ENCODE assay signal across 21 mouse cellular contexts in genomic region chr9:52165076-52165705, GRCm38 (mm10). TPM values are rescaled to one million over a fixed set of nuclear protein-coding genes. Genes with fewer than 3 reads are reported as not detected.
DNase-seq lines count a peak whose midpoint lies in the region; ATAC-seq and TF ChIP-seq lines count a peak whose summit lies in the region.
"Had no signal": no experiment of that assay in that cellular context is flagged by ENCODE, and none has a peak within 500 bp of the region (broad histone marks: within the 10 kb centered on the region; RNA-seq: fewer than 3 reads in every experiment).

No protein-coding gene starts in this region.

- peak; percentile 70 for DNase-seq in heart, adult 11 months
- DNase-seq in heart, adult 2 months = no peak
- no peak for DNase-seq in liver, postnatal 0 days
- no peak for DNase-seq in liver
- DNase-seq in kidney, postnatal 10 days = peak; percentile 33
- DNase-seq in layer of hippocampus, adult 9-10 months (ENCODE audit: low spot score) = no peak
- DNase-seq: adrenal gland, postnatal 25 days; cerebellum, adult 8-10 months; right cerebral cortex, adult 18-20 months; right cerebral cortex, postnatal 4 days; thymus, postnatal 25 days had no signal

- H3K9ac ChIP-seq in heart, adult 2 months (ENCODE audit: low read depth, low read length) = no peak overlapping the region
- no peak overlapping the region for H3K9ac ChIP-seq in liver, postnatal 0 days (replicated peaks)
- H3K9ac ChIP-seq: limb, embryonic 12.5 days; liver, embryonic 14.5 days; lung, embryonic 15.5 days; neural tube, embryonic 15.5 days had no signal

- TF ChIP-seq POLR2A in heart, adult 2 months (IDR thresholded peaks at IDR 0.05; ENCODE audit: insufficient read depth, low read depth, low read length) = no peak

- TF ChIP-seq EP300 in heart, adult 2 months (IDR thresholded peaks at IDR 0.05; ENCODE audit: insufficient read depth, low read depth, low read length) = no peak
- TF ChIP-seq EP300 in liver, postnatal 0 days (IDR thresholded peaks at IDR 0.05; ENCODE audit: low read depth) = no peak

- WGBS in heart, adult 2 months = 91% methylated on average over 13 of the region's 13 CpGs
- 72% methylated on average over 13 of the region's 13 CpGs for WGBS in liver, postnatal 0 days (ENCODE audit: insufficient replicate concordance)

- H3K4me1 ChIP-seq in heart, adult 2 months (ENCODE audit: control insufficient read depth, insufficient read depth, low read length) = peaks cover 5% of the 10 kb centered on the region
- H3K4me1 ChIP-seq in liver, postnatal 0 days (ENCODE audit: insufficient read depth) = peaks cover 13% of the 10 kb centered on the region

- no peak for TF ChIP-seq CTCF in heart, adult 2 months (IDR thresholded peaks at IDR 0.05)
- TF ChIP-seq CTCF in liver, postnatal 0 days (IDR thresholded peaks at IDR 0.05; ENCODE audit: low read depth) = no peak

- H3K79me2 ChIP-seq in heart, adult 2 months (replicated peaks; ENCODE audit: control insufficient read depth, insufficient read depth, low read length) = peaks cover 6% of the 10 kb centered on the region

- no peak overlapping the region for H3K27ac ChIP-seq in heart, adult 2 months
- H3K27ac ChIP-seq in liver, postnatal 0 days (ENCODE audit: low read depth) = no peak overlapping the region
- H3K27ac ChIP-seq: embryonic facial prominence, embryonic 10.5 days; layer of hippocampus, adult 2 months; limb, embryonic 12.5 days; liver, embryonic 14.5 days; lung, embryonic 15.5 days; neural tube, embryonic 15.5 days had no signal

- intact Hi-C loops in heart, adult 2 months (cut with DNase I) = loop anchor here (5.0 kb wide), 1 partner anchor 118 kb away; the partner anchor contains the start of gene Rdx

- no peak for ATAC-seq in liver, postnatal 0 days
- ATAC-seq in megakaryocyte, adult 5-6 weeks (ENCODE audit: poor library complexity, severe bottlenecking) = no peak
- ATAC-seq: hindbrain, embryonic 16.5 days; intestine, embryonic 16.5 days had no signal

- peak overlapping the region; percentile 33 for H3K4me2 ChIP-seq in liver, postnatal 0 days (ENCODE audit: low read depth, low read length)
- H3K4me2 ChIP-seq: heart, embryonic 11.5 days; limb, embryonic 12.5 days; lung, embryonic 15.5 days; neural tube, embryonic 15.5 days had no signal

- no peaks in the 10 kb centered on the region for H3K27me3 ChIP-seq in heart, adult 2 months (ENCODE audit: control insufficient read depth, insufficient read depth, low read length)
- H3K27me3 ChIP-seq in liver, postnatal 0 days (ENCODE audit: insufficient read depth, low read length) = peaks cover 9% of the 10 kb centered on the region; the same call in 1 of the 2 replicates
- H3K27me3 ChIP-seq: neural tube, embryonic 15.5 days had no signal

- no peaks in the 10 kb centered on the region; the same call in 1 of the 2 replicates for H3K36me3 ChIP-seq in heart, adult 2 months (ENCODE audit: control insufficient read depth, insufficient read depth, low read length)
- H3K36me3 ChIP-seq in liver, postnatal 0 days (replicated peaks; ENCODE audit: insufficient read depth, low read length) = no peaks in the 10 kb centered on the region; the same call in 1 of the 2 replicates
- H3K36me3 ChIP-seq: limb, embryonic 12.5 days; lung, embryonic 15.5 days; neural tube, embryonic 15.5 days had no signal

- H3K9me3 ChIP-seq in liver, postnatal 0 days (ENCODE audit: low read length) = no peaks in the 10 kb centered on the region
- H3K9me3 ChIP-seq: embryonic facial prominence, embryonic 10.5 days; limb, embryonic 12.5 days; lung, embryonic 15.5 days; neural tube, embryonic 15.5 days had no signal

- no peak overlapping the region for H3K4me3 ChIP-seq in heart, adult 2 months
- no peak overlapping the region for H3K4me3 ChIP-seq in liver, postnatal 0 days (ENCODE audit: low read depth, low read length)
- H3K4me3 ChIP-seq: embryonic facial prominence, embryonic 10.5 days; layer of hippocampus, adult 2 months; limb, embryonic 12.5 days; lung, embryonic 15.5 days; neural tube, embryonic 15.5 days had no signal

RNA-seq across cellular contexts. Expression of gene Zc3h12c, which starts 3.2 kb away (rescaled TPM):
- total RNA-seq in heart, adult 2 months (2021) = 10 to 100 TPM in 1 of 2 experiments, 1 to 10 TPM in 1; 8.2 to 10.1 TPM
- 2.0 and 3.2 TPM in 2 replicates for polyA plus RNA-seq in heart, adult 2 months (2012; rRNA removed)
- 0.72 and 0.75 TPM in 2 replicates for polyA plus RNA-seq in liver, postnatal 0 days (2015; fragmentation: Nextera tagmentation; extraction: Ambion mirVana)
- 3.2 and 5.0 TPM in 2 replicates for total RNA-seq in megakaryocyte, adult 5-6 weeks (2015)
- 4.0 and 4.3 TPM in 2 replicates for total RNA-seq in megakaryocyte, adult 5-6 weeks (2017)

Comparison
In these comparisons a context has a peak if more than half of its experiments do, and no peak if none do; other contexts are left out.
1. DNase-seq: peak in heart, adult 11 months (single experiment) and kidney, postnatal 10 days (single experiment); none in heart, adult 2 months (0 of 2), liver, postnatal 0 days (single experiment), liver (single experiment) and layer of hippocampus, adult 9-10 months (single experiment).